Mouse (Mus musculus) layer of hippocampus, adult 9-10 months (tissue): ENCODE measurements around the gene Foxs1.
A peak's percentile ranks its signal among the peaks of the same experiment; 100 is the strongest.

Experiments
- DNase-seq: peaks from one replicate; pipeline ENCODE4 v3.0.0; 2022; ENCODE audit warnings: low spot score

The Foxs1 gene

GRCm38 (mm10) chr2:152928219-152928987, 4.6 kb downstream of the Foxs1 start:
- DNase-seq = no peak

GRCm38 (mm10) chr2:152927371-152927770, 5.6 kb downstream of the Foxs1 start:
- no peak for DNase-seq

GRCm38 (mm10) chr2:152926896-152927295, 6.1 kb downstream of the Foxs1 start:
- no peak for DNase-seq

GRCm38 (mm10) chr2:152925189-152925872, 7.7 kb downstream of the Foxs1 start:
- no peak for DNase-seq

- no peak for DNase-seq
Observed at GRCm38 (mm10) chr2:152924543-152924942, 8.5 kb downstream of the Foxs1 start.

GRCm38 (mm10) chr2:152924128-152924527, 8.9 kb downstream of the Foxs1 start:
- no peak for DNase-seq

GRCm38 (mm10) chr2:152923621-152924020, 9.4 kb downstream of the Foxs1 start:
- no peak for DNase-seq

- no peak for DNase-seq
Observed at GRCm38 (mm10) chr2:152922376-152922775, 10.6 kb downstream of the Foxs1 start.

GRCm38 (mm10) chr2:152917671-152918070, 15.3 kb downstream of the Foxs1 start:
- no peak for DNase-seq

- DNase-seq = no peak
Observed at GRCm38 (mm10) chr2:152916111-152916510, 16.9 kb downstream of the Foxs1 start.

- DNase-seq = no peak
Observed at GRCm38 (mm10) chr2:152915453-152915852, 17.6 kb downstream of the Foxs1 start.

GRCm38 (mm10) chr2:152914310-152915120, 18.5 kb downstream of the Foxs1 start:
- peak; percentile 89 for DNase-seq

- no peak for DNase-seq
Observed at GRCm38 (mm10) chr2:152913471-152913870, 19.5 kb downstream of the Foxs1 start.

- DNase-seq = no peak
Observed at GRCm38 (mm10) chr2:152911432-152911831, 21.6 kb downstream of the Foxs1 start.

GRCm38 (mm10) chr2:152911031-152911430, 22.0 kb downstream of the Foxs1 start, which contains the start of gene Mylk2:
Mylk2 (plus strand) TSS chr2:152911352.
- DNase-seq = no peak

- DNase-seq = no peak
Observed at GRCm38 (mm10) chr2:152909848-152910247, 23.2 kb downstream of the Foxs1 start.

- DNase-seq = no peak
Observed at GRCm38 (mm10) chr2:152907114-152907943, 25.7 kb downstream of the Foxs1 start.

- DNase-seq = no peak
Observed at GRCm38 (mm10) chr2:152906274-152907037, 26.6 kb downstream of the Foxs1 start.

- no peak for DNase-seq
Observed at GRCm38 (mm10) chr2:152905036-152905829, 27.8 kb downstream of the Foxs1 start.

- DNase-seq = no peak
Observed at GRCm38 (mm10) chr2:152904127-152904643, 28.8 kb downstream of the Foxs1 start.
